Mouse (Mus musculus) liver, adult 2 months (tissue): Measurements from ENCODE around the gene Ckap5. TPM values are rescaled to one million over a fixed set of nuclear protein-coding genes. Genes with fewer than 3 reads are reported as not detected.
A peak's percentile ranks its signal among the peaks of the same experiment; 100 is the strongest.

Experiments
- DNase-seq: peaks from one replicate; pipeline ENCODE4 v3.0.0-alpha.2; 2011; ENCODE audit warnings: low read depth, low spot score; ENCODE audit errors: extremely low read depth
- H3K27ac ChIP-seq: fragments of 200-500 bp; replicated peaks from 2 replicates; pipeline ENCODE4 v1.5.1; 2012; ENCODE audit warnings: low read depth, mild to moderate bottlenecking, control low read depth, inconsistent platforms, low read length; ENCODE audit not compliant: insufficient read depth
- H3K27me3 ChIP-seq: fragments of 200-500 bp; 2 replicates; pipeline ENCODE4 v1.6.1; 2012; ENCODE audit warnings: mild to moderate bottlenecking, moderate library complexity, low read length, inconsistent platforms; ENCODE audit not compliant: control insufficient read depth, insufficient read depth
- H3K36me3 ChIP-seq: fragments of 200-500 bp; 2 replicates; pipeline ENCODE4 v1.6.1; 2012; ENCODE audit warnings: low read length, inconsistent platforms; ENCODE audit not compliant: control insufficient read depth, insufficient read depth
- H3K4me1 ChIP-seq: fragments of 200-500 bp; 2 replicates; pipeline ENCODE4 v1.6.1; 2011; ENCODE audit warnings: low read length; ENCODE audit not compliant: control insufficient read depth, insufficient read depth
- H3K4me3 ChIP-seq: fragments of 200-500 bp; 2 replicates; pipeline ENCODE4 v1.5.1; 2011; ENCODE audit warnings: low read depth, mild to moderate bottlenecking, control low read depth, low read length, moderate library complexity; ENCODE audit not compliant: insufficient read depth
- H3K79me2 ChIP-seq: fragments of 200-500 bp; 2 replicates; pipeline ENCODE4 v1.6.1; 2012; ENCODE audit warnings: inconsistent platforms, mild to moderate bottlenecking, low read length, moderate library complexity; ENCODE audit not compliant: control insufficient read depth, insufficient read depth
- H3K9ac ChIP-seq: fragments of 200-500 bp; 2 replicates; pipeline ENCODE4 v1.6.1; 2012; ENCODE audit warnings: low read depth, mild to moderate bottlenecking, control low read depth, inconsistent platforms, low read length
- CTCF ChIP-seq: fragments of 200-500 bp; IDR thresholded peaks from 2 replicates; pipeline ENCODE4 v1.5.1; 2011; ENCODE audit warnings: low read depth, low read length, control low read depth
- POLR2A ChIP-seq: fragments of 200-500 bp; IDR thresholded peaks from 2 replicates; pipeline ENCODE4 v1.6.1; 2011; ENCODE audit warnings: low read length, control low read depth; ENCODE audit not compliant: insufficient read depth; ENCODE audit errors: extremely low read depth
- WGBS: fragments of 180-500 bp; shearing (Covaris S2); methylation state at CpG from one replicate; pipeline ENCODE4 v1.1.7; 2018; 5-methylcytosine and 5-hydroxymethylcytosine counted together
- polyA plus RNA-seq: library from polyadenylated mRNA; depleted of rRNA; stranded (reverse); fragments of >200 nt; gene quantifications from 2 replicates; pipeline ENCODE4 v1.2.3, GENCODE M21; 2012
- total RNA-seq: library from RNA; depleted of rRNA; stranded (reverse); fragments of >200 nt; gene quantifications from 2 replicates; pipeline ENCODE4 v1.2.3, GENCODE M21; 2014

Gene Ckap5
- total and polyA plus RNA-seq, 2 experiments, result 1.9 to 14.9 TPM

DNA sequence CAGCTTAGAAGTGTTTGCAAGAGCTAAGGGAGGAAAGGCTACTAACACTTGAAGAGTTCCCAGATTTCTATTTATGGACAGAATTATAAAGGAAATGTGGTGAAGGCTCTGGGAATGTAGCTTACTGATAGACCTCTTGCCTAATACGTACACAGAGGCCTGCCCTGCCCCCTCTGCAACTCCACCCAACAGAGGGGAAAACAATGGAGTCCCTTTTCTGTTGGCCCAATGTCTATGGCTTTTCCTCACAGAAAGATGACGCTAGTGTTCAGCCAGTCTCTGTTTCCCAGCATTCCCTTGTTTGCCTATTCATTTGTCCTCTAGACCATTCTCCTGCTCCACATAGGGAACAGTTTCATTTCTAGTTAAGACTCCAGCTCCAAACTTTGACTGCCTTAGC, 9.4 kb upstream of the Ckap5 start:
- H3K36me3 ChIP-seq, result peaks cover 3% of the 10 kb centered on the region; the same call in 1 of the 2 replicates
- DNase-seq, result peak; percentile 28
- H3K4me1 ChIP-seq, result peaks cover 2% of the 10 kb centered on the region; the same call in 1 of the 2 replicates
- TF ChIP-seq CTCF (no peak), POLR2A (no peak)
- H3K27ac ChIP-seq, result no peak overlapping the region
- no peaks in the 10 kb centered on the region for H3K27me3 ChIP-seq
- H3K79me2 ChIP-seq, result no peaks in the 10 kb centered on the region
- no peak overlapping the region for H3K4me3 ChIP-seq
- 10% methylated on average over 2 of the region's 2 CpGs for WGBS
- no peak overlapping the region for H3K9ac ChIP-seq

DNA sequence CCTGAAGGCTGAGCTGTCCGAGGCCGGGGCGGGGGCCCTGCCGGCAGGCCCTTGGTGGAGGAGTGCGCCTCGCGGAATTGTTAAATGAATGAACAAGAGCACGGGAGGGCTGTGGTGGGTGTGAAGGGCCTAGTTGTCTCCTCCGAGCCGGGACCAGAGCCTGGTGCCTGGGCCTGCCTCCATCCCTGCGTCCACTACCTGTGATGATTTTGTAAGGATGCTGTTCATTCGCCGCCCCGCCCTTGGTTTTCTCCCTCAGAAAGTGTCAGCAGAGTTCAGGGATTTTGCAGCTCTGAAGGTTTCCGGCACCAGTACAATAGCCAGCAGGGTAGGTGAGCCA, 555 bp downstream of the Ckap5 start:
- Histone ChIP-seq H3K79me2 (peaks cover 7% of the 10 kb centered on the region; the same call in 1 of the 2 replicates), H3K27ac (no peak overlapping the region), H3K27me3 (no peaks in the 10 kb centered on the region), H3K4me3 (peak overlapping the region; percentile 89), H3K36me3 (no peaks in the 10 kb centered on the region), H3K4me1 (peaks cover 4% of the 10 kb centered on the region), H3K9ac (peak overlapping the region; percentile 93)
- no peak for TF ChIP-seq CTCF
- no peak for TF ChIP-seq POLR2A
- WGBS, result 2% methylated on average over 15 of the region's 15 CpGs
- DNase-seq, result no peak

DNA sequence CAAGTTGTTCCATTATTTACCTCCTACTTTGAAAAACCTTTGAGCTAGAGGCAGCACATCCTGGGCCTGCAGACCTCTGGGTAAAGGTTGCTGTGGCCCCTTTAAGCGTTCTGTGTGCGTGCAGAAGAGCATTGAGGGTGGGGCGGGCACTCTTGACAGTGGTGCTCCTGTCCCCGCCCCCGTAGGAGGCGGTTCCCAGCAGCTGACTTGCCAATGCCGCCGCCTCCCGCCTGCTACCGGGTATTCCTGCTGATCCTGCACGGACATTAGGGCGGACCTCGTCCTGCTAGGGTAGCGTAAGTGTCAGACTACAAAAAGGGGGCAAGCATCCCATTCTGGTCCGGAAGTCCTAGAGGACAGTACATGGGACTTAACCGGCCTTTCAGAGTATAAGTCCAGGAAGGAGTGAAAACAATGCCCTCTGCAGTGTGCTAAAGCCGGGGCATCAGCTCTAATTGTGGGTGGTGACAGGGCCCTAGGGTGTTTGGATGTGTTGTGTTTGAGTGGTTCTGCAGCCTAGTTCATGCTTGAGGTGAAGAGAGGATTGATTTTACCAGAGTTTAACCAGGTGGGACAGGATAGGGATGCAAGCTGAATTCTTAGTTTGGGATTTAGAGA, 11.1 kb downstream of the Ckap5 start:
- Histone ChIP-seq H3K9ac (peak overlapping the region; percentile 54; the same call in 1 of the 2 replicates), H3K27me3 (no peaks in the 10 kb centered on the region), H3K4me1 (peaks cover 11% of the 10 kb centered on the region; the same call in 1 of the 2 replicates), H3K36me3 (no peaks in the 10 kb centered on the region), H3K4me3 (peak overlapping the region; percentile 32), H3K79me2 (peaks cover 3% of the 10 kb centered on the region; the same call in 1 of the 2 replicates), H3K27ac (no peak overlapping the region; the same call in 1 of the 2 replicates)
- no peak for TF ChIP-seq POLR2A
- 0 out of 2 replicates have a peak, but pooled peaks have one; percentile 14 for TF ChIP-seq CTCF
- DNase-seq, result peak; percentile 80
- under 1% methylated on average over 17 of the region's 17 CpGs for WGBS

DNA sequence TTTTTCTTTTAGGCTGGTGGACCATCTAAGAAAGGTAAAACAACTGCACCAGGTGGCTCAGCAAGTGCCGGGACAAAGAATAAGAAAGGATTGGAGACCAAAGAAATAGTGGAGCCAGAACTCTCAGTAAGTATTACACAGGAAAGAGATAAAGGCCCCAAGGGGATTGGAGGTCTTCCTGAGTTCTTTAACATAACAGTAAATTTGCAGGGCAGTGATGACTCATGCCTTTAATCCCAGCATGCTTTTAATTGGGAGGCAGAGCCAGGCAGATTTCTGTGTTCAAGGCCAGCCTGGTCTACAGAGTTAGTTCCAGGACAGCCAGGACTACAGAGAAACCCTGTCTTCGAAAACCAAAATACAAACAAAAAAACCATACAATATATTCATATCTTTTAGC, 41.6 kb downstream of the Ckap5 start:
- Histone ChIP-seq H3K4me1 (no peaks in the 10 kb centered on the region), H3K9ac (no peak overlapping the region), H3K27me3 (no peaks in the 10 kb centered on the region), H3K36me3 (peaks cover 46% of the 10 kb centered on the region), H3K4me3 (no peak overlapping the region), H3K27ac (no peak overlapping the region), H3K79me2 (no peaks in the 10 kb centered on the region)
- DNase-seq, result no peak
- 95% methylated on average over 2 of the region's 2 CpGs for WGBS
- TF ChIP-seq CTCF (no peak), POLR2A (no peak)

DNA sequence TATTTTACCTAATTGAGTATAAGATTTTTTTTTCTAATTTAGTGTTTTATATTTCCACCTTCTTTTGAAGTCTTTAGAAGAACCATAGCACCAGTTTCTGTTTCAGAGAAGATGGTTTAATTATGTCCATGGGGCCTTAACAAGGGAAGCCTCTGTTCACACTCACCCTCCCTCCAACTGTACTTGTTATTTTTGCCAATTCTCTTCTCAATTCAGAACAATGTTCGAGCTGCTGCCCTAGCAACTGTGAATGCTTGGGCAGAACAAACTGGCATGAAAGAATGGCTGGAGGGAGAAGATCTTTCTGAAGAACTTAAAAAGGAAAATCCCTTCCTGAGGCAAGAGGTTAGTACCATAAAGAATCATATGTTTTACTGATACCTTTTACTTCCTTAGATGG, 54.3 kb downstream of the Ckap5 start:
- Histone ChIP-seq H3K27me3 (no peaks in the 10 kb centered on the region), H3K4me1 (no peaks in the 10 kb centered on the region), H3K9ac (no peak overlapping the region), H3K36me3 (peaks cover 40% of the 10 kb centered on the region), H3K79me2 (no peaks in the 10 kb centered on the region), H3K4me3 (no peak overlapping the region), H3K27ac (no peak overlapping the region)
- no peak for TF ChIP-seq CTCF
- no peak for TF ChIP-seq POLR2A
- 91% methylated on average over 1 of the region's 1 CpGs for WGBS
- DNase-seq, result no peak

DNA sequence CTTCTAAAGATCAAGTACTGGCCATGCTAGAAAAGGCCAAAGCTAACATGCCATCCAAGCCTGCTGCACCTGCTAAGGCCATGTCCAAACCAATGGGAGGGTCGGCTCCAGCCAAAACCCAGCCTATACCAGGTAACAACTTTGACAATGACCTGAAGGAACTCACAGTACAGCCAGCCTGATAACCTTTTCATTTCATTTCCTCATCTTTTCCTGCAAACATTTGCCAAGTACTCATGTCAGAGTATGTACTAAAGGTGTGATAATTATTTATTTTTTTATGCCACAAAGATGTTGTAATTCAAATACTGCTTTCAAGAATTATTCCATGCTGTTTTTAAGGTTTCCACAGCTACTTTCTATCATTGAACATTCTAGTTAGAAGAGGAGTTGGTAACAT, 59.7 kb downstream of the Ckap5 start:
- Histone ChIP-seq H3K27me3 (no peaks in the 10 kb centered on the region), H3K4me3 (no peak overlapping the region), H3K79me2 (no peaks in the 10 kb centered on the region), H3K9ac (no peak overlapping the region), H3K36me3 (peaks cover 39% of the 10 kb centered on the region), H3K27ac (no peak overlapping the region), H3K4me1 (no peaks in the 10 kb centered on the region)
- WGBS, result 82% methylated on average over 1 of the region's 1 CpGs
- TF ChIP-seq CTCF (no peak), POLR2A (no peak)
- no peak for DNase-seq
